Mouse (Mus musculus) cerebellum, postnatal 14 days (tissue): ENCODE results near the gene Camsap2.

Experiments
- DNase-seq, 2 experiments: peaks; one replicate each; pipeline ENCODE4 v3.0.0; 2021; ENCODE audit warnings: mixed read lengths in 2 of 2

The Camsap2 gene

DNA sequence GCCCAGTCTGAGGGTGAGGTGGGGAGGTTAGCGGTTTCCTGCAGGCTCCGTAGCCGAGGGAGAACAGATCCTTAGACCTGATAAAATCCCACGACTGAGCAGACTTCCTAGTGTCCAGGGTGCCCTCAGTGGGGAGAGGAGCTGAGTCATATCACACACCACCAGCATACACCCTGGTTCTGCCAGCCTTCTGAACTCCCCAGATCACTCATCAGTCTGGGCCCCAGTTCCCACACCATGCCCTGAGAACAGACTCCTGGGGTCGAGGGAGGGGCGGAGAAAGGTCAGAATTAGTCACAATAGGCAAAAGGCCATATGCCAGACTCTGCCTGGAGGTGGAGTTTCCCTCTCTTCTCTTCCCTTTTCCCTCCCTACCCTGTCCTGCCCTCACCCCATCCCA is 90.7 kb downstream of the Camsap2 start:
- DNase-seq: no peak

DNA sequence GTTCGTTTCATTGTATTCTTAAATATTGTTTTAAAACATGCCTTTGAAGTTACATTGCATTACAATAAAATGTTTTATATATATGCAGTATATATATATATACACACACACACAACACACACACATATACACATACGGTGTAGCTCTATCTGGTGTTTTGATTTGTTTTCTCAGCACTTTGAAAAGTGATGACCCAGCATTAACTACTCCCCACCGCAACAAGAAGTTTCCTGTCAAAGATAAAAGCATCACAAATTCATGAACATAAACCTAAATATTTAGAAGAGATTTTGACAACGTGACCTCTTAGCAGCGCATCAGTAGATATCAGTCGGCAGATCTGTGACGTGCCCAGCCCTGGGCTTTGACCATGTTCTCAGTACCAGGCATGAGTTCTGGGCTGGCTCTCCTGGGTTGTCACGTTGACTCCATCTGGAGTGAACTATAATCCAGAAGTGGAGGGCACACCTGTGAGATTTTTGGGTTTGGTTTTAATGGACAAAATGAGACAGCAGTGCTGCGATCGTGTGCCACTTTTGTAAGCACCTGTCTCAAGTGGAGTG is 91.3 kb downstream of the Camsap2 start:
- no peak for DNase-seq

DNA sequence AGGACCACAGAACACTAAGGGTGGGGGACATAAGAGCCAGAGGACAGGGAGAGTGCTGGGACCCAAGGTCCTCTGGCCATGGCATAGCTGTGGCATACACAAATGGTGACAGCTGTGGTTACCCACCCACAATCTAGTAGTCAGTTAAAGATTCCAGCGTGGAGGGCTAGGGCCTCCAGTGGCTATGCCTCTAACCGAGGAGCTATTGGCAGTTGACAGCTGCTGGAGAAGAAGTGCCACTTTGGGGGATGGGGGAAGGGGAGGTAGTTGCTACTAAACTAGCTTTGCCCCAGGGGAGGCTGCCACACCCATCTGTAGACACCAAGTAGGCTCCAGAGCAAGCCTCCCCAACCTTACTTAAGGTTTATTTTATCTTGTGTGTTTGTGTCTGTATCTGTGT is 92.4 kb downstream of the Camsap2 start:
- no peak for DNase-seq

DNA sequence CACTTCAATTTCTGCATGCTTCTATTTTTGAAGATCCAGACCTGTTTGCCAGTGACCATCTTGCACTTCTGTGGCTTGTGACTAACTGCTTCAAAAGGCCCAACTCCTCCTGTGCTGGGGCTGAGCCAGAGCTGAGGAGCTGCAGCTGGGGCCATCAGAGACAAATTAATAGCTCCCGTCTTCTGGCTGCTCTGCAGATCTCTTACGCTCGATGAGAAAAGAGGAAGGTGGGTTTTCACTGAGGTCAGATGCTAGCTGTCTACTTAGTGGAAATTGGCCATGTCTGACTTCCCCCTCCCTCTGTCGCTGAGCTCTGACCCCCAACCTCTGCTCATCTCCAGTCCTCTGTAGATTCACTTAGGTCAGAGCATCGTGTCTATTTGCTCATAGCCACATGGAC is 96.2 kb downstream of the Camsap2 start:
- DNase-seq: no peak

DNA sequence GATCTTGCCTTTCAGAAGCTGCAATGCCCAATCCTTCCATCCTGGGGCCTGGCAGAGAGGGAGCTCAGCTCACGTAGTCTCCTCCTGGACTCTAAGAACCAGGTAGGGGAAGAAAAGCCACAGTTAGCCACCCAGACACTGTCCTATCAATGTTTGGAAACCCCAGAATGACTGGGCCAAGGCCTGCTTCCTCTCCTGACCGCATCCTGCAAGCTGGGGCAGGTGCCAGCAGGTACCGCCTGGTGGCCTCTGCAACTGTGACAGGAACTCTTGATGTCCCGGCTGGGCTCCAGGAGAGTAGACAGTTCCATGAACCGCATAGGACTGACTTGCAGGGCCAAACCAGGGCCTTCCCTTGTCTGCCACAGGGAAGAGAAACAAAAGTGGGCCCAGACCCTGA is 98.5 kb downstream of the Camsap2 start:
- DNase-seq: no peak

DNA sequence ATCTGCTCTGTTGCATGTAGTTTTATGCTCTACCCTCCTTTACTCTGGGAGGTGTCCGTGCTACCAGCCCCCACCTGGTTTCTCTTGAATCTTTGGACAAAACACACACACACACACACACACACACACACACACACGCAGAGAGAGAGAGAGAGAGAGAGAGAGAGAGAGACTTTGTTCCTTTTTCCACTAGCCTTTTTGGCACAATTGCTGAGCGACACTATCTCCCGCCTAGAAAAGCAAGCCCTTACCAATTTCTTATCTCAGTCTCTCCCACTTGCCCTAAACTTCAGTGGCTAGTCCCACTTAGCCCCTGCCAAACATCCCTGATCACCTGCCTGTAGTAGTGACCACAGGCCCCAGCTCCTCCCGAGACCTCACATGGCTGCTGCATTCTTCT is 101.4 kb downstream of the Camsap2 start:
- no peak for DNase-seq

DNA sequence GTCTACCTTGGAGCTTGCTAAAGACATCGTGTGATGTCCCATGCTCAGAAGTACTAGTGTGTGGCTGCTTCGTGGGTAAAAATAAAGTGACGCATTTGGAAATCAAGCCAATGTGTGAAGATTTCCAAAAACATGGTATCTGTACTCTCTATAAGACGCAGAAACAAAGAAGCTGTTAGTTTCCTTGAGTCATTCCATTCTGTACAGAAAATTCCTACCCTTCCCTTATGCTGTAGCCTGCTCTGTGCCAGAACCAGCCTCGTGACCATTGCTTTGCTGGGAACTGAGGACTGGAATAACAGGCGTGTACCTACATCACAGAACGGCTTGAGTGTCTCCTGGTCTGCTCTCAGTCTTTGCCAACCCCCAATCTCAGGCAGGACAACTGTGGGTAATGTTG is 104.1 kb downstream of the Camsap2 start:
- no peak for DNase-seq

DNA sequence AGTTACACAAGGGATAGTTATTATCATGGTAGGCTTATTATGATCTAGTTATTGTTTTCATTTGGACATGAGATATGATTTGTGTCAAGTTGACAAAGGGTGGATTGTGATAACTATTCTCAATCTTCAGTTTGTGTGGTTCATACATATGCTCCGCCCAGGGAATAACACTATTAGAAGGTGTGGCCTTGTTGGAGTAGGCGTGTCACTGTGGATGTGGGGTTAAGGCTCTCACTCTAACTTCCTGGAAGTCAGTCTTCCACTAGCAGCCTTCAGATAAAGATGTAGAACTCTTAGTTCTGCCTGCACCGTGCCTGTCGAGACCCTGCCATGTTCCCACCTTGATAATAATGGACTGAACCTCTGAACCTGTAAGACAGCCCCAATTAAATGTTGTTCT is 107.4 kb downstream of the Camsap2 start:
- no peak for DNase-seq

DNA sequence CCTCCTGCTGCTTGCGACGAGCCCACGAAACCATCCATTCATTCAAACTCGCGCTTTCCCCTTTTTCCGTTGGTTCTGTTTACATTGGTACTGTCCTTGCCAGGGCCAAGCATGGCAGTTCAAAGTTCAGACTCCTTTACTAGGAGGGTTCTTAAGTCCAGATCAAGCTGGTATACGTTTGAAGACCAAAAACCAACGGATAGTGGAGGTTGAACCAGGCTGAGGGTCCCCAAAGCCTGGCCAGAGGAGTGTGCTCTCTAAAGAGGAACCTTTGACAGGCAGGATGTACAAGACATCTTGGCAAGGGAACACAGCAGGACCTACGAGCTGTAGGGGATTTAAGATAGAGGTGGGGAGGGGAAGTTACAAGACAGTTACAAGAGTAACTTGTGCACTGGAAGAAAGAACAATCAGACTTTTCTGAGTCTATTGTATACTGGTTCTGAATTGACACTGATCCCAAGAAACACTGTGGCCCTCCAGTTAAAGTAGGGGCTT is 111.3 kb downstream of the Camsap2 start:
- DNase-seq: no peak

DNA sequence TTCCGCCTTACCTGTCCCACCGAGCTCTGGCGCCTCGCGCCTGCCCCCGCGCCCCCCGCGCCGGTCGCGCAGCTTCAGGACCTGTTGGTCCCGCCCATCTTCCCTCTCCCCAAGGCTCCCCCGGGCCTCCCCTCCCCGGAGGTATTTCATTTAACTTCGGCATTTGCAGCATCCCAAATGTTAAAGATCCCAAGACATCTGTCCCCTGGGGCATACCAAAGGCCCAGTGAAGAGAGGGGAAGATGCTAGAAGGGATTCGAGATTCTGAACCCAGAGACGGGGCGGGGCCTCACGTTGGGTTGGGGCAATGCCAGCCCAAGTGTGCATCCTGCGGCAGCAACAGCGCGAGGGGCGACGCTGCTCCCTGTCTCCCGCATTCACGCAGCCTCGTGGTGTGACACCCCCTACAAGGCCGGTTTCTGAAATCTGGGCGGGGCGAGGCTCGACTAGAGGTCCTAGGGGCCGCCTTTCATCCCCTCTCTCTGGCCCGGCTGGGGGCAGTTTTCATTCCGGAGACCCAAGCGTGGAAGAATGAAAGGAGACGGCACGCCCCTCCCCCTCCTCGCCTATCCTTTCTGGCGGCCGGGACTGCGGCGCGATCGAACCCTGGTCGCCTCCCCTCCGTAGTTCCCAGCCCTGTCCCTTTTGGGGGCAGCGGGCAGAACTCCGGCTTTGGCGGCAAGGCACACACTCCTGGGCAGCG is 111.9 kb downstream of the Camsap2 start, which contains the start of gene Inava:
Gene Inava (minus strand): TSS at position 373 of the 703 bp plus-strand sequence.
- peak; percentile 58 to 66 for DNase-seq

DNA sequence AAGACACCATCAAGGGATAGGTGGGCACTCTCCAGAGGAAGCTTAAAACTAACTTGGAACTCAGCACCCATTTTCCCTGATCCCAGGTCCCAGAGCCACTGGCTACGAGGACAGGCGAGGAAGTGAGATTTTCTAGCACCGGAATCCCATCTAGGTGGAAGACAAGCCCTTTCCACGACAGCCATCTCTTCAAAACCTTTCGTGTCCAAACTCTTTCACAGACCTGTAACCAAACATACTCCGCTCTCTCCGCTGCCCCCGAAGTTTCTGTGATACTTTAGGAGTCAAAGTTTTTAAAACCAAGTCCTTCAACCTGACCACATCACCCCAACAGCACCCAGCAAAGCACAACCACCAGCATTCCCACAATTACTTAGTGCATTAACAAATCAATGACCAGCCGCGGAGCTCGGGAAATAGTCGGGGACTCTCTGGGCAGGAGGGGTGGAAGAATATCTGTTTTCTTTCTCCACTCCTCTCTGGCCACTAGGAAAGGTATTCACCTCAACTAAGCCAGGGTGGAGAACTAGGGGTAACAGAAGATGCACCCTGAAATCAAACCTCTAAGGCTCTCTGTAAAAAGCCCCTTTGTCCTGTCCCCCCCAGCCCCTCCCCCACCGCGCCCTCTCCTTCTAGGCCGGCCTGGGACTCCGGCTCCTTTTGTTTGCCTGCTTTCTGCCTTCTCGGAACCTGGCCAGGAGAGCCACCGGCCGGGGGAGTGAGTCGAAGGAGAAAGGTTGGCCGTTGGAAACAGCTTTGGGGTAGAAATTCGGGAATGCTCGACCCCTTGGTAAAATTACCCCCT is 112.7 kb downstream of the Camsap2 start:
- DNase-seq: peak in 1 of 2 experiments; percentile 47

DNA sequence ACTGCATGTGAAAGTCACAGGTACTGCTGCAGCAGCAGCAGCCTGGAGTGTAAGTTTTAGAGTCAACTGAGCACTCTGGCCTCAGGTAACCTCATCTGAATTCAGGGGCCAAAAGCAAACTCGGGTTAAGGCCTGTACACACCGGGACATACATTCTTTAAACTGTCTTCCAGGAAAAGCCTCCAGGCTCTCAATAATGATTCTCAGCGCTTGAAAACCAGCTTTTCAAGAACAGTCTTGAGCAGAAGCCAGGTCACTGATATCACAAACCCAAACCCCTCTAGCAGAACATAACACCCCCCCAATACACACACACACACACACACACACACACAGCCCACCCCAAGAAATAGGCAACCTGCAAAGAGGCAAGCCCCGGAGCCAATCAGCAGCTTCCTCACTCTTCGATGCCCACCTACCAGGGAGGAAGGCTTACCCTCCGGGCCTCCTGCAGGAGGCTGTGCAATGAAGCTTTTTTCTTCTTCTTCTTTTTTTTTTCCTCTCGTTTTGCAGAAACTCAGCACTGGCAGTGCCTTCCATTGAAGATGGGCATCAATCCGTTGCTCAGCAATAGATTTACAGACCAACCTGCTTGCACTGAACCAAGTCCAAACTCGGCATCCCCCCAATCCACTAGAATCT is 113.5 kb downstream of the Camsap2 start:
- no peak for DNase-seq

DNA sequence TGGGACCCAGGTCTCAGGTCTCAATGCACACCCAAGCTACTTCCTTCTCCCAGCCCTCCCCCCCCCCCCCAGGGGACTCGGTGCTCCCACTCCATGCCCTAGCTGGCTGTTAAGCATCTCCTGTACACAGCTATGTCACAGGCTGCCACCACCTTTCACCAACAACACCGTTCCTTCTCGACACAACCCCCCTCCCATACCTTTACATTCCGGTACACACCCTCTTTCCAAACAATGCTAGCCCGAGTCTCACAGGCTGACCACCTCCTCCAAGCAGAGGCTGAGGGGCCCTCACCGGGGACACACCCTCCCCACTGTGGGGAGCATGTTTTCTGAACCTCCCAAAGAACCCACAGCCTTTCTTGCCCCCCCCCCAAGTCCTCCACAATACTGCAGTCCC is 114.3 kb downstream of the Camsap2 start:
- no peak for DNase-seq

DNA sequence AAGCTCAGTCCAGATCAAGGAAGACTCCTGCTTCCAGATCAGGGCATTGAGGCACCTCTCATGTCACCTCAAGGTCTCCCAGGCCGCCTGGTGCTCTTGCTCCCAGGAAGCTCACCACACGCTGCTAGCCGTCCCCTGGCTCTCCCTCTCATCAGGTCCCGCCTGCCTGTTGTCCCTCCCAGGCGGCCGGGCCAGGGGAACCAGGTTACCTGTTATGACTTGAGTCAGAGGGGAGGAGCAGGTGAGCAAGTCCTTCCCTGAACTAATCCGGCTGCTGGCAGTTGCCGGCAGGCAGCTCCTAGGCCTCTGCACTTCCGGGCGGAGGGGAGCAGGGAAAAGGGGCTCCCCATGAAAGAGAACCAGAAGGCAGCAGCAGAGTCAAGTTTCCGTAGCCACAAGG is 115.7 kb downstream of the Camsap2 start:
- DNase-seq: no peak

DNA sequence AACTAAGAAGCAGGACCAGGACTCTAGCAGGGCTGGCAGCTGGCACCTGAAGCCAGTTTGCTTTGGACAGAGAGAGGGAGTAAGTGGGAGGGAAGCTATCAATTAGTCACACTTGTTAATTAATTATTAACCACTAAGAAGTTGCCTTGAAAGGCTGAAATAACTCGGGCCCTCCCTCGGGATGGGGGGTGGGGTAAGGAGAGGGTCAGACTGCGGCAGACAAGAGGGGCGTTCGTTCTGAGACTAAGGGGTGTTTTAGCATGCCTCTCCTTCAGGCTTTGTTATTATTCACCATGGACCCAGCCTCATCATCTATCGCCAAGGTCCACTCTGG is 116.9 kb downstream of the Camsap2 start:
- DNase-seq: no peak

DNA sequence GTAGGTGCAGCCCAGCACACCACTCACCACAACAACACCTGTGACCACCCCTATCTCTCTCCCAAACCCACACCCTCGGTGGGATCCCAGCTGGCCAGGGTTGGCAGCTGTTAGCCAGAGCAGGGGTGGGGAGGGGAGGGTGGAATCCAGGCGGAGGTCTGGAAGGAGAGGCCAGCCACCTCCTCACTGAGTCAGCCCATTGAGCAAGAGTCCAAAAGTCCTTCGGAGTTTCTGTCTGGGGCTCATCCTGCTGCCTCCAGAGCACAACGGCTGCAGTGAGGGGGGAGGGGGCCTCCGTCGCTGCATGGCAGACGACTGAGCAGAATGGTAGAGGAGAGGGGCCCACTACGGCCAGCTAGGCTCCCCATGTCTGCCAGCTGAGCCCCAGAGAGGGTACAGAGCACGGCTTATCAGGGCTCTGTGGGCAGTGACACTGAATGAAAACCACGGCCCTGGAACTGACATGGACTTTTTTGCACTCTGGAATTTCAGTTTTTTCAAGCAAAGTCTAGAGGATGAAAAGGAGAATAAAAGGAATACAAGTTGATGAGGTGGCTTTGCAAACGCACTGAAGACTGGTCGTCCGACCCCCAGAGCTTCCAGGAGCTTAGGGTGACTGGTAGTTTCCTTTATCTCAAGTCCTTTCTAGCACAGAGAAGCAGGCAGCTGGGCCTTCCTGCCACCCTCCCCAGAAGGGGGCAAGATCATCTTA is 117.4 kb downstream of the Camsap2 start:
- no peak for DNase-seq

DNA sequence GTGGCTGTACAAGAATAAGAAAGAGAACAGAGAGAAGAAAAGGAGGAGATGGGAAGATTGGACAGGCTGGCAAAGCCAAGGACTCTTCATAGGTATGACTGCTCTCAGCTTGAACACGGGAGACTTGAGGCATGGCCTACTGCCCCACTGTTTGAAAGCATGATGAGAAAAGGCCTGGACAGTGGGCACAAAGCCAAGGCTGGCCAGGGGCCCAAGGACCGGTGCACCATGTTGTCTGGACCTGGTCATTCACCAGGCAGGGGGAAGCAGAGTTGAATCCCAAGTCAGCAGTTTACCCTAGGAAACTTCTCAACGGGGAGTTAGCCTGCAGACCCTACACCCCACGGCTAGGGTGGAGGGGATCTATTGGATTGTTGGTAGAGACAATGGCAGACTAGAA is 118.0 kb downstream of the Camsap2 start:
- DNase-seq: peak; percentile 58 to 68

DNA sequence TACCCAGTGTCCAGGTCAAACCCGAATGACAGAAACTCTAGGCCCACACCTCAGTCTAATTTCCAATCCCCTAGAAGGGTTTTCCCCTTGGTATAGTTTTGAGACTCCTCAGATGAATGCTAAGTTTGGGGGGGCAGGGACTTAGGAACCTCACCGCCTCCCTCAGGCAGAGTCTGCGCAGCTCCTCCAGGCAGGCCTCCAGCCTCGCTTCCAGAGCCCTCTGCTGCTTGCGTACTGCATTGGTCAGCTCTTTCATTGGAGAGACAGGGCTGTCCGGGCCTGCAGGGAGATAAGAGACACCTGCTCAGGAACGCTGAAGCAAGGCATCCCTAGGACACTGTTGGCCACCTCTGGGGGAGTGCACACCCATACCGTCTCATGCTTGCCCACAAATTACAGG is 119.3 kb downstream of the Camsap2 start:
- no peak for DNase-seq

DNA sequence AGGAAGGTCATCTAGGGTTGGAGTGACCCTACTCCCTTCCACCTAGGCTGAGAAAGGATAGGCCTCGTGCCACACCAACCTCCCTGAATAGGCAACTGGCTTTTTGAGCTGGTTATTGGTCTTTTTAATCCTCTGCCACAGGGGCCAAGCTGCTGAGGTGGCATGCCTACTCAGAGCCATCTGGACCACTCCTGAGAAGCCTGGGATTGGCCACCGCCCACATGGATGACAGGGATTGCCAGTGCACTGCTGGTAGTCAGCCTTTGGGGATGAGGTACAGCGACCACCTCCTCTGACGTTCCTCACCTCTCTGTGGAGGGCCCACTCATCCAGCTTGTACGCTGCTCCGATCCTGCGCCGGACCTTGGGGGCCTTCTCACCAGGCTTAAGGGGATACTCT is 120.1 kb downstream of the Camsap2 start:
- DNase-seq: peak in 1 of 2 experiments; percentile 39

DNA sequence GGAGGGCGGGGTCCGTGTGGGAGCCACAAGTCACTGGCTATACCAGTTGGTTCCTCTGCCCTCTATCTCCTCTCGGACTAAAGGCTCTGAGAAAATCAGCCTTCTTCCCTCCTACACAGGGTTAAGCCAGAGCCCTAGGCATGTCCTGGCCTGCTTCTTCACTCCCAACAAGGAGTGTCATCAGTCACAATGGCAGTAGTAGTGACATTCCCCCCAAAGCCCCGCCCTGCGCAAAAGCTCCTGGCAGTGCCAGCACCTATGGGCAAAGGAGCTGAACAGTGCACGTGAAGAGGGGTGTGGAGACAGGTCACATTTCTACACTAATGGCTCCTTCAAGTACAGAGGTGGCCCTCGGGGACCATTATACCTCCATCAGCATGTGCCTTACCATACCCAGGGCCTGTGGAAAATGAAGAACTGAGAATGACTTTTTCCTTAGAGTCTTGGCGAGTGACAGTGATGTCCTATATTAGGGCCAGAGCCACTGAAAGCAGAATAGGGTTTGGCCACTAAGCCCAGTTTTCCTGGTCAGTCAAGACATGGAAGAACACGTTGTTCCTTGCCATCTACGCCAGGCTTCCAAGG is 122.1 kb downstream of the Camsap2 start:
- no peak for DNase-seq

DNA sequence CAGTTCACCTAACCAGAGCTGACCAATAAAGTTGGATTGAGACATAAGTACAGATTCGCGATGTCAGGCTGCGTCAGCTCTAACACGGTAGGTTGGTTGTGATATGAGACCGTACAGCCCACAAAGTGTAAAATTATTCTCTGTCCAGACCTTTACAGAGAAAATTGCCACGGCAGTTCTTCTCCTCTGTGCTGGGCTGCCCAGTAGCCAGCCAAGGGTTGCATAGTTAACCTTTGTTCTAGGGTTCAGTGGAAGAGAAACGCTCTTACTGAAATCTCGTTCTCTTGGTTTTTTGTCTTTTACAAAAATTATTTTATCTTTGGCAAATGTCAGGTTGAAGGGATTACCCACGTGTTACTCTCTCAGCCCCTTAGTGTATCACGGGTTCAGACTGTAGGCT is 123.5 kb downstream of the Camsap2 start:
- no peak for DNase-seq
